Mouse (Mus musculus): ENCODE results near the gene Akt1. TPM values are rescaled to one million over a fixed set of nuclear protein-coding genes. Genes with fewer than 3 reads are reported as not detected.

The Akt1 gene
- 83.3 to 111 TPM (median 97.0 TPM) in 4 replicates for total RNA-seq (2023; ENCODE audit: inconsistent age)

GRCm38 (mm10) chr12:112674132-112675011, at the start of gene Akt1:
Akt1 (minus strand) TSS chr12:112674884.

GRCm38 (mm10) chr12:112720216-112720615, 45.5 kb upstream of the Akt1 start, which contains the start of gene Cep170b:
Cep170b (plus strand) TSS chr12:112720455.

GRCm38 (mm10) chr12:112678555-112679026, 3.9 kb upstream of the Akt1 start, which contains the start of gene Zbtb42:
Zbtb42 (plus strand) TSS chr12:112678828.

GRCm38 (mm10) chr12:112644180-112644854, 30.4 kb downstream of the Akt1 start, which contains the start of gene Siva1:
Siva1 (plus strand) TSS chr12:112644679.

DNA sequence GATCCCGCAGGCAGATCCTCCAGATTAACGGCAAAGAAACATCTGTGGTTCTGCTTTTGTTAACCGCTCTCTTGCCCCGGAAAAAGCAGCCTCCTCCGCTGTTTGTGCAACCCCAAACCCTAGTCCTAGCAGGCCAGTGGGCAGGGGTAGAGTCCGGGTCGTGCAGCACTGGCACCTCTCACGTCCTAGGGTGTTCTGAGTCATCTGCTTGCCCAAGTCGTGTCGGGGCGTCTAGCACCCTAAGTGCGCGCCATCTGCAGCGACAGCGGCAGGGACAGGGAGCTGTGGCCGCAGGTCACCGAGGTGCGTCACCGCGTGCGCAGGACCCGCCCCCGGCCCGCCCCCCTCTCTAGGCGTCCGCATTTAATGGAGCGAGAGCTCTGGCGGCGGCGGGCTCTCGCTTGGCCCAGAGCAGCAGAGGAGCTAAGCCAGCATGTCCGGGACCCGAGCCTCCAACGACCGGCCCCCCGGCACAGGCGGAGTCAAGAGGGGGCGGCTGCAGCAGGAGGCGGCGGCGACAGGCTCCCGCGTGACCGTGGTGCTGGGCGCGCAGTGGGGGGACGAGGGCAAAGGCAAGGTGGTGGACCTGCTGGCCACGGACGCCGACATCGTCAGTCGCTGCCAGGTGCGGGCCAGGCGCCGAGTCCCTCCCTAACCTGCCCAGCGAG, 54.9 kb downstream of the Akt1 start, which contains the start of gene Adssl1:
Adssl1 (plus strand) TSS at position 360 of the 668 bp plus-strand sequence.

Other genes starting within 250 kb of the Akt1 start
- not detected in 4 replicates for gene A530016L24Rik, start 185.4 kb downstream of the Akt1 start, total RNA-seq (2023; ENCODE audit: inconsistent age)
- gene Tmem179, start 158.1 kb downstream of the Akt1 start, total RNA-seq (2023; ENCODE audit: inconsistent age): not detected in 4 replicates
- gene Inf2, start 86.1 kb downstream of the Akt1 start, total RNA-seq (2023; ENCODE audit: inconsistent age): 25.3 to 30.4 TPM (median 28.7 TPM) in 4 replicates
- gene Adssl1, start 54.8 kb downstream of the Akt1 start, total RNA-seq (2023; ENCODE audit: inconsistent age): 5.1 to 9.4 TPM (median 8.5 TPM) in 4 replicates
- gene Siva1, start 30.2 kb downstream of the Akt1 start, total RNA-seq (2023; ENCODE audit: inconsistent age): 17.7 to 24.8 TPM (median 20.3 TPM) in 4 replicates
- 1.2 to 2.7 TPM (median 1.9 TPM) in 4 replicates for gene Zbtb42, start 3.9 kb upstream of the Akt1 start, total RNA-seq (2023; ENCODE audit: inconsistent age)
- 8.0 to 12.0 TPM (median 9.0 TPM) in 4 replicates for gene Cep170b, start 45.6 kb upstream of the Akt1 start, total RNA-seq (2023; ENCODE audit: inconsistent age)
- gene Pld4, start 85.8 kb upstream of the Akt1 start, total RNA-seq (2023; ENCODE audit: inconsistent age): 283 to 385 TPM (median 352 TPM) in 4 replicates
- 0.24 to 0.39 TPM (median 0.37 TPM) in 4 replicates for gene Ahnak2, start 127.8 kb upstream of the Akt1 start, total RNA-seq (2023; ENCODE audit: inconsistent age)
- 0.96 to 1.6 TPM (median 1.3 TPM) in 4 replicates for gene Clba1, start 134.1 kb upstream of the Akt1 start, total RNA-seq (2023; ENCODE audit: inconsistent age)
- 28.4 to 31.4 TPM (median 29.8 TPM) in 4 replicates for gene Cdca4, start 154.5 kb upstream of the Akt1 start, total RNA-seq (2023; ENCODE audit: inconsistent age)
- 75.2 to 80.8 TPM (median 78.1 TPM) in 4 replicates for gene Gpr132, start 193.3 kb upstream of the Akt1 start, total RNA-seq (2023; ENCODE audit: inconsistent age)

Measured in B cell, adult (primary cell).